Mouse (Mus musculus) thymus, adult 2 months (tissue): ENCODE data around the gene Gm36028. TPM values are rescaled to one million over a fixed set of nuclear protein-coding genes. Genes with fewer than 3 reads are reported as not detected.

ENCODE experiments used
- DNase-seq: peaks from one replicate; pipeline ENCODE4 v3.0.0; 2021
- H3K27ac ChIP-seq: fragments of 200-500 bp; 2 replicates; pipeline ENCODE4 v1.5.1; 2012; ENCODE audit warnings: low read length, control low read depth; ENCODE audit not compliant: control insufficient read depth, insufficient read depth
- H3K27me3 ChIP-seq: fragments of 200-500 bp; 2 replicates; pipeline ENCODE4 v1.6.1; 2012; ENCODE audit warnings: mild to moderate bottlenecking, low read length, moderate library complexity, mixed read lengths; ENCODE audit not compliant: control insufficient read depth, insufficient read depth
- H3K36me3 ChIP-seq: fragments of 200-500 bp; 2 replicates; pipeline ENCODE4 v1.6.1; 2012; ENCODE audit warnings: mild to moderate bottlenecking, low read length, moderate library complexity; ENCODE audit not compliant: control insufficient read depth, insufficient read depth
- H3K4me1 ChIP-seq: fragments of 200-500 bp; replicated peaks from 2 replicates; pipeline ENCODE4 v1.6.1; 2012; ENCODE audit warnings: low read length; ENCODE audit not compliant: control insufficient read depth, insufficient read depth
- H3K4me3 ChIP-seq: fragments of 200-500 bp; 2 replicates; pipeline ENCODE4 v1.5.1; 2012; ENCODE audit warnings: mild to moderate bottlenecking, low read length, control low read depth, moderate library complexity; ENCODE audit not compliant: control insufficient read depth, insufficient read depth
- CTCF ChIP-seq: fragments of 200-500 bp; IDR thresholded peaks from 2 replicates; pipeline ENCODE4 v1.5.1; 2012; ENCODE audit warnings: mild to moderate bottlenecking, control low read depth, low read length, moderate library complexity, borderline replicate concordance; ENCODE audit not compliant: control insufficient read depth, poor library complexity, insufficient read depth; ENCODE audit errors: extremely low read depth
- POLR2A ChIP-seq: fragments of 200-500 bp; IDR thresholded peaks from 2 replicates; pipeline ENCODE4 v1.6.1; 2012; ENCODE audit warnings: mild to moderate bottlenecking, low read length, control low read depth, moderate library complexity; ENCODE audit not compliant: control insufficient read depth, poor library complexity, insufficient read depth; ENCODE audit errors: extremely low read depth
- WGBS: fragments of 180-500 bp; shearing (Covaris S2); methylation state at CpG from one replicate; pipeline ENCODE4 v1.1.7; 2018; 5-methylcytosine and 5-hydroxymethylcytosine counted together
- polyA plus RNA-seq: library from polyadenylated mRNA; depleted of rRNA; stranded (reverse); fragments of >200 nt; gene quantifications from 2 replicates; pipeline ENCODE4 v1.2.3, GENCODE M21; 2012; rRNA removed

The Gm36028 gene
- 0.15 TPM in 1 of 2 replicates, not detected in the other for polyA plus RNA-seq

DNA sequence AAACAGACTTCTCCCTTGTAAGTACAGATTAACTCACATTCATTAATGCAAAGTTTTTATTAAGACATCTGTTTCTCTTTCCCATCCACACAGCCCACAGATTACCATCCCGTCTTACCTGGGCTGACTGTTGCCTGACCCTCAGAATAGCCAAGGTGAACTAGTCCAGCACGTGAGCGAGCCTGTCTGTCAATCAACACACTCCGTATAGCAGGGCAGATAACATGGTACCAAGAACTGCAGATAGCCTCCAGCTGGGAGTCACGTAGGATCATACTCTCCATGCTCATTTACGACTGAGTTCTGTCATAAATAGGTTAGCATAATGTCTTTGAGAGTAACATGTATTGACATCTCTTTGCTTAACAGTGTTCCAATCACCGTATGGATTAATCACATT, at the start of gene Gm36028:
Gene Gm36028, minus strand, starts transcription at position 118 of the 400 bp plus-strand sequence.
- TF ChIP-seq CTCF (no peak), POLR2A (no peak)
- no peak within 1 kb of the TSS for H3K27ac ChIP-seq

DNA sequence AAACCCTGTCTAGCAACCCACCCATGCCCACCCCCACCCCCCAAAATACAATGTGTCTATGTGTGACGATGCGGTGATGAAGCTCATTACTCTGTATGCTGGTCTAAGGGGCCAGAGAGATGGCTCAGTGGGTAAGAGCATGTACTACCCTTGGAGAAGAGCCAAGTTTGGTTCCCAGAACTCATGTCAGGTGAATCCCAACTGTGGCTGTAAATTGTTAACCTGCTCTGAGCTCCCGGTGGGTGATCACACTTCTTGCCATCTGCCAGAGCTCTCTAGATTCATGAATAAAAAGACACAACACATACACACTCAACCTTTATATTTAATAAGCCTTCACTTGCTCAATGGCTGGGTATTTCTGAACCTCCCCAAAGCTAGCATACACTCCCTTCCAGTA, 45.5 kb upstream of the Gm36028 start:
- Histone ChIP-seq H3K4me1 (no peaks in the 10 kb centered on the region), H3K27me3 (no peaks in the 10 kb centered on the region), H3K4me3 (no peak overlapping the region), H3K27ac (no peak overlapping the region), H3K36me3 (no peaks in the 10 kb centered on the region)
- no peak for DNase-seq
- no peak for TF ChIP-seq CTCF
- TF ChIP-seq POLR2A = no peak
- 94% methylated on average over 3 of the region's 3 CpGs for WGBS

More for the DNA sequence above, at the start of gene Gm36028:
- Histone ChIP-seq H3K36me3 (no peaks in the 10 kb centered on the region), H3K27me3 (no peaks in the 10 kb centered on the region), H3K4me3 (no peak within 1 kb of the TSS), H3K4me1 (no peaks in the 10 kb centered on the region)
- WGBS = 93% methylated on average over 7 of the region's 7 CpGs
- DNase-seq = no peak

DNA sequence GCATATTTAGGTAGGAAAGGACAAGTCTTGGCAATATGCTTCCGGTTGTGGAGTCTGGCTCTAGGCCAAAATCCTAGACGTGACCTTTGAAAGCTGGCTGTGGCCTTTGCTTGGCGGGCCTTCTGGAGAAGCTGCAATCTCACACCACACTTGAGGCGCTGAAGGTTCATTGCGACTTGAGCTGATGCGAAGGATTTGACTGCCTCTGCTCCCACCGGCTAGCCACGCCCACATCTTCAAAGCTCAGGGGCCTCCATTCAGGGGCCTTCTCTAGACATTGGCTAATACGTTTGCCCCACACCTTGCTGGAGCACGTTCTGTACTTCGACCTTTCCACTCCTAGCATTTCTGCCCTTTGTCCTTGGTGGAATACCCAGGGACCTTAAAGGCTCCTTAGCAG, 40.4 kb upstream of the Gm36028 start:
- 89% methylated on average over 11 of the region's 11 CpGs for WGBS
- no peak for TF ChIP-seq POLR2A
- TF ChIP-seq CTCF = no peak
- DNase-seq = no peak
- Histone ChIP-seq H3K4me1 (no peaks in the 10 kb centered on the region), H3K27me3 (no peaks in the 10 kb centered on the region), H3K36me3 (no peaks in the 10 kb centered on the region), H3K27ac (no peak overlapping the region), H3K4me3 (no peak overlapping the region)

DNA sequence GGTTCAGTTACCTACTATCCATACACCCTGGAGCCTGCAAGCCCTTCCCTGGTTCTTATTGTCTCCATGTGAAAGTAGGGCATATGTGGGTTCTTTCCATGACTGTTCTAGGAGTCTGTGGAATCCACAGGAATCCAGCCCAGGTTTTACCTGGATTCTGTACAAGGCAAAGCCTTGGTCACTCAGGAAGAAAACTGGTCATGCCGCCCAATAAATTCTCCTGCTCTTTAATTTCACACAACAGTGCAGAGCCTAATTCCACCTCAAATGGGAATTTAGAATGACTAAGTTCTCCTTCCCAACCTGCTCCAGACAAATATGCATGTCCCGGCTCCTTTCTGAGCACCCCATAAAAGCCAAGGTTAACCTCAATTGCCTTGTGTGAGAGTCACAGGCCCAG, 38.4 kb upstream of the Gm36028 start:
- H3K27ac ChIP-seq = no peak overlapping the region
- DNase-seq = no peak

DNA sequence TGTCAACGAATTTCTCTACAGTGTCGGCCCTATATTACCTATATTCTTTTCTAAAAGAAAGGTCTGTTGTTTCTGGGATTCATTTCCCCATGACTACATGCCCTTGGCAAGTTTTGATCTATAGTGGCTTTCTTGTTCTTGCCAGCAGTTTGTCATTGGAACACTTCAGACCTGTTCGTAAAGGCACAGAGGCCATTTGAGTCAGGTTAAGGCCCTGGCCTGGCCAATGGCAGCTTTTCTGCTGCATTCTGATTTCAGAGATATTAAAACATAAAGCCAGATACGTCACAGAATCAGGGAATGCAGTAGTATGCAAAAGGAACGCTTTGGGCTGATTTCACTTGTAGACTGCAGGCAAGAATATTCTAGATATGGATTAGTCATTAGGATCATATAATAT, 37.8 kb upstream of the Gm36028 start:
- DNase-seq = no peak
- H3K27ac ChIP-seq = no peak overlapping the region
- H3K4me3 ChIP-seq = no peak overlapping the region
- H3K27me3 ChIP-seq = no peaks in the 10 kb centered on the region
- no peaks in the 10 kb centered on the region for H3K36me3 ChIP-seq
- no peak for TF ChIP-seq POLR2A
- 98% methylated on average over 5 of the region's 5 CpGs for WGBS
- H3K4me1 ChIP-seq = no peaks in the 10 kb centered on the region

More for the DNA sequence above, 38.4 kb upstream of the Gm36028 start:
- Histone ChIP-seq H3K4me3 (no peak overlapping the region), H3K4me1 (no peaks in the 10 kb centered on the region), H3K27me3 (no peaks in the 10 kb centered on the region), H3K36me3 (no peaks in the 10 kb centered on the region)
- TF ChIP-seq CTCF = no peak
- no peak for TF ChIP-seq POLR2A
- 98% methylated on average over 2 of the region's 2 CpGs for WGBS

DNA sequence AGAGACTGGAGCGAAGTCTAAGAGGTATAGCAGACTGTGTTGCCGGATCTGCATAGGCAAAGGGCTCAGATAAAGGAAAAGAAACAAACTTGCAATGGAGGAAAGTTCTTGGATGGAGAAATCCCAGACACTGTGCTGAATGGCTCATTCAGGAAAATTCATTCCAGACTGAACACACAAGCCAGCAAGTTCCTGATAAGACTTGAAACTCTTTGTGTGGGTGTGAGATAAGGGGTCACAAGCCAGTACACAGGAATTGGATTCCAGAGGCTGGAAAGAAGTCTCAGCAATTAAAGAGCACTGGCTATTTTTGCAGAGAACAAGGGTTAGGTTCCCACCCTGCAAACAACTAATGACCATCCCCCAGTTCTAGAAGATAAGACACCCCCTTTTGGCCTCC, 33.0 kb upstream of the Gm36028 start:
- H3K27ac ChIP-seq = no peak overlapping the region
- H3K27me3 ChIP-seq = no peaks in the 10 kb centered on the region
- no peak overlapping the region for H3K4me3 ChIP-seq
- TF ChIP-seq CTCF (no peak), POLR2A (no peak)
- DNase-seq = no peak
- H3K36me3 ChIP-seq = no peaks in the 10 kb centered on the region
- no peaks in the 10 kb centered on the region for H3K4me1 ChIP-seq
- WGBS = 93% methylated on average over 2 of the region's 2 CpGs

DNA sequence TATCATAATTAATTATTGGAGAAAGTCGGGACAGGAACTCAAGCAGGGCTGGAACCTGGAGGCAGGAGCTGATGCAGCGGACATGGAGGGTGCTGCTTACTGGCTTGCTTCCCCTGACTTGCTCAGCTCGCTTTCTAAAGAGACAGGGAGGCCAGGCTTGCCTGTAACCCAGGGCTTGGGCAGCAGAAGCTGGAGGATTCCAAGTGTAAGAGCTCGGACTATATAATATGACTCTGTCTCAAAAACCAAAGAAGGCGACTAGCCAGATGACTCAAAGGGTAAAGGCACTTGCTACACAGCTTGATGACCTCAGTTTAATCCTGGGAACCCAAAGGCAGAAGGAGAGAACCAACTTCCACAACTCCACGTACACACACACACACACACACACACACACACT, 32.4 kb upstream of the Gm36028 start:
- no peaks in the 10 kb centered on the region for H3K27me3 ChIP-seq
- H3K4me1 ChIP-seq = no peaks in the 10 kb centered on the region
- WGBS = 82% methylated on average over 6 of the region's 6 CpGs
- DNase-seq = no peak
- TF ChIP-seq CTCF (no peak), POLR2A (no peak)
- no peaks in the 10 kb centered on the region for H3K36me3 ChIP-seq
- H3K27ac ChIP-seq = no peak overlapping the region
- H3K4me3 ChIP-seq = no peak overlapping the region
